Mouse (Mus musculus) intestine, postnatal 0 days (tissue): ENCODE data around the gene Ttll3. TPM values are rescaled to one million over a fixed set of nuclear protein-coding genes. Genes with fewer than 3 reads are reported as not detected.
A peak's percentile ranks its signal among the peaks of the same experiment; 100 is the strongest.

Source experiments
- ATAC-seq: fragments of 200-750 bp; cut with Nextera tagmentation; 2 replicates; pipeline ENCODE4 v1.8.0; 2017; ENCODE audit warnings: mild to moderate bottlenecking, moderate TSS enrichment, moderate library complexity
- H3K27ac ChIP-seq: fragments of 300-500 bp; sonication (generic); 2 replicates; pipeline ENCODE4 v1.5.1; 2014; ENCODE audit warnings: mild to moderate bottlenecking, low read depth, low read length, moderate library complexity
- H3K27me3 ChIP-seq: fragments of 300-500 bp; sonication (generic); replicated peaks from 2 replicates; pipeline ENCODE4 v1.6.1; 2014; ENCODE audit warnings: low read length, mixed read lengths; ENCODE audit not compliant: control insufficient read depth, insufficient read depth
- H3K36me3 ChIP-seq: fragments of 300-500 bp; sonication (generic); 2 replicates; pipeline ENCODE4 v1.6.1; 2014; ENCODE audit warnings: mild to moderate bottlenecking, moderate library complexity; ENCODE audit not compliant: control insufficient read depth, insufficient read depth
- H3K4me1 ChIP-seq: fragments of 300-500 bp; sonication (generic); replicated peaks from 2 replicates; pipeline ENCODE4 v1.6.1; 2014; ENCODE audit warnings: antibody characterized with exemption, low read length, mixed read lengths; ENCODE audit not compliant: control insufficient read depth, insufficient read depth
- H3K4me2 ChIP-seq: fragments of 300-500 bp; sonication (generic); replicated peaks from 2 replicates; pipeline ENCODE4 v1.6.1; 2014; ENCODE audit warnings: low read depth, mild to moderate bottlenecking, moderate library complexity
- H3K4me3 ChIP-seq: fragments of 300-500 bp; sonication (generic); 2 replicates; pipeline ENCODE4 v1.5.1; 2014; ENCODE audit warnings: low read depth, low read length
- H3K9ac ChIP-seq: fragments of 300-500 bp; sonication (generic); 2 replicates; pipeline ENCODE4 v1.6.1; 2014; ENCODE audit warnings: mild to moderate bottlenecking, low read depth, low read length
- H3K9me3 ChIP-seq: fragments of 300-500 bp; sonication (generic); 2 replicates; pipeline ENCODE4 v1.6.1; 2016; ENCODE audit warnings: mixed run types; ENCODE audit not compliant: control insufficient read depth
- CTCF ChIP-seq: sonication (generic); IDR thresholded peaks from 2 replicates; pipeline ENCODE4 v1.5.1; 2016; ENCODE audit warnings: low read depth, mild to moderate bottlenecking, control low read depth, antibody characterized with exemption, moderate library complexity
- WGBS: fragments of 180-500 bp; shearing (Covaris S2); extraction: QIAGEN DNeasy Blood & Tissue Kit; methylation state at CpG from one replicate; pipeline ENCODE4 v1.1.7; 2014; 5-methylcytosine and 5-hydroxymethylcytosine counted together
- polyA plus RNA-seq: library from polyadenylated mRNA; unstranded; fragments of >200 nt; fragmentation: Nextera tagmentation; extraction: Ambion mirVana; gene quantifications from 2 replicates; pipeline ENCODE4 v1.2.1, GENCODE M21; 2015

Ttll3 gene
- polyA plus RNA-seq, 1 experiment from 2014 or later: 1.4 TPM

DNA sequence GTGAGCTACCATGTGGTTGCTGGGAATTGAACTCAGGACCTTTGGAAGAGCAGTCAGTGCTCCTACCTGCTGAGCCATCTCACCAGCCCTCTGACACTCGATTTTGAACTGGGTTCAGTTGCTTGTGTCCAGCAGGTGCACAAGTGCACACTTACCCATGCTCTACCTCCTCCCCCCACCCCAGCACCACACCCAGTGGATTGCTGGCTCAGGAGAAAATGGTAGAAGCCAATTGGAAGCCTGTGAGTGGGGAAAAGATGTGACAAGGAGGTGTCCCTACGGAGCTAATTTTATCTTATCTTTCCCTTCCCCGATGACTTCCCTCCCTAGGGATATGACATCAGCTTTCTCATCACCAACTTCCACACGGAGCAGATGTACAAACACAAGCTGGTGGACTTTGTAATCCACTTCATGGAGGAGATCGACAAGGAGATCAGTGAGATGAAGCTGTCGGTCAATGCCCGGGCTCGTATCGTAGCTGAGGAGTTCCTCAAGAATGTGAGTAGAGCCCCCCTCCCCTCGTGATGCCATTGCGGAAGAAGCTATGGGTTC lies 3.8 kb upstream of the Ttll3 start:
- ATAC-seq: peak; percentile 54
- Histone ChIP-seq H3K36me3 (peaks cover 96% of the 10 kb centered on the region), H3K9ac (no peak overlapping the region), H3K27me3 (no peaks in the 10 kb centered on the region), H3K4me1 (0 out of 2 replicates have a peak, but pooled peaks cover 3% of the 10 kb centered on the region), H3K4me3 (no peak overlapping the region), H3K4me2 (no peak overlapping the region), H3K27ac (peak overlapping the region; percentile 52), H3K9me3 (no peaks in the 10 kb centered on the region)
- TF ChIP-seq CTCF: no peak; the same call in 1 of the 2 replicates
- 39% methylated on average over 11 of the region's 11 CpGs for WGBS

DNA sequence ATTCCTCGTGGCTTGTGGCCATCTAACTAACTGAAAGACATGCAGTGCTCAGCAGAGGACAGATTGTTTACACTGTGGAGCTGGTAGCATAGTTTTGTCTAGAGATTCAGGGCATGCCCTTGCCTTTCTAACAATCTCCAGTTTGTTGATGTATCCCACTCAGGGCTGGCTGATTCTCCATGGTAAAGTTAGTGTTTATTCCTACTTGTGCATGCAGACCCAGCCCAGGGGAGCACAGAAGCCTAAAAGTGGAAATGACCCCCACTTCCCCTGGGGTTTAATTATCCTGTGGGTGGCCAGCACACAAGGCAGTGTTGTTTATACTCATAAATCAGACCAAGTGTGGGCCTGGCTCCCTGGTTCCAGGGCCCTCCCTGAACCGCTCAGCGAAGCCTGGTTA lies 3.0 kb upstream of the Ttll3 start:
- ATAC-seq: no peak
- peak overlapping the region; percentile 52 for H3K27ac ChIP-seq

GRCm38 (mm10) chr6:113390715-113391114 lies 1.7 kb downstream of the Ttll3 start:
- no peak for ATAC-seq
- Histone ChIP-seq H3K27ac (no peak overlapping the region), H3K9ac (no peak overlapping the region), H3K4me3 (no peak overlapping the region), H3K36me3 (peaks cover 55% of the 10 kb centered on the region), H3K9me3 (no peaks in the 10 kb centered on the region), H3K4me2 (no peak overlapping the region), H3K4me1 (peaks cover 6% of the 10 kb centered on the region; the same call in 1 of the 2 replicates), H3K27me3 (no peaks in the 10 kb centered on the region)
- 68% methylated on average over 3 of the region's 3 CpGs for WGBS
- no peak for TF ChIP-seq CTCF

More for the DNA sequence above, 3.0 kb upstream of the Ttll3 start:
- Histone ChIP-seq H3K36me3 (peaks cover 92% of the 10 kb centered on the region), H3K4me1 (0 out of 2 replicates have a peak, but pooled peaks cover 5% of the 10 kb centered on the region), H3K9ac (no peak overlapping the region), H3K9me3 (no peaks in the 10 kb centered on the region), H3K4me2 (no peak overlapping the region), H3K4me3 (no peak overlapping the region), H3K27me3 (no peaks in the 10 kb centered on the region)
- no peak for TF ChIP-seq CTCF
- WGBS: 51% methylated on average over 3 of the region's 3 CpGs

- 26% methylated on average over 10 of the region's 10 CpGs for WGBS
- peaks cover 6% of the 10 kb centered on the region; the same call in 1 of the 2 replicates for H3K4me1 ChIP-seq
- no peak for TF ChIP-seq CTCF
- peak overlapping the region; percentile 46 for H3K9ac ChIP-seq
- peak overlapping the region; percentile 5; the same call in 1 of the 2 replicates for H3K27ac ChIP-seq
- H3K36me3 ChIP-seq: peaks cover 44% of the 10 kb centered on the region
- peak overlapping the region; percentile 39 for H3K4me3 ChIP-seq
- no peak for ATAC-seq
- H3K4me2 ChIP-seq: peak overlapping the region; percentile 73
- no peaks in the 10 kb centered on the region for H3K9me3 ChIP-seq
- no peaks in the 10 kb centered on the region for H3K27me3 ChIP-seq
Observed at GRCm38 (mm10) chr6:113392015-113392386, 2.9 kb downstream of the Ttll3 start.

DNA sequence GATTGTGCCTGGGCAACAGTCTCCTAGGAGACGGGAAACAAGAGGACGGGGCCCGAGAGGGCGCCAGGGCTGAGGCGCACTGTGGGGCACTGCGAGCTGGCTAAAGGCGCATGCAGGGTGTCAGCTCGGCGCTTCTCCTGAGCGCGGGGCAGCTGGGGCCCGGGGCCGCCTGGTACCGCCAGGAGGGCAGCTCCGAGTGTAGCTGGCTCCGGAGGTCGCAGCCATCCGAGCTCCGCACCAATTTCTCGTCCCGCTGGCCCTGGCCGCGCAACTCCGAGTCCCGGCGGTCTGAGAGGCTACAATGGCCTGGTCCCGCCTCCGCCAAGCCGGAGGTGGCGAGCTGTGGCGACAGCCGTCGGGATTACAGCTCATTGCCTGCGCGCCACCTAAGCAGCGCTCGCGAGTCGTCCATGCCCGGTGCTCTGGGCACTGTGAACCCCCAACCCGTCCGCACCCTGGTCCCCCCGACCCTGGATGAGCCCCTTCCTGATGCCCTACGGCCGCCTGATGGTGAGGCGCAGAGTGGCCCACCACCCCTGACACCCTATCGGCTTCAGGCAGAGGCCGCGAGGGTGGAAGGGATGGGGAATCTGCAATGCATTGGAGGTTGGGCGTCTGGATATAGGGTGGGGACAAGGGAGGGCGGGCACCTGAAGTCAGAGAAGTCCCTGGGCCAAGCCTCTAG lies 3.5 kb downstream of the Ttll3 start:
- no peaks in the 10 kb centered on the region for H3K27me3 ChIP-seq
- 5% methylated on average over 51 of the region's 51 CpGs for WGBS
- peak overlapping the region; percentile 73 for H3K4me2 ChIP-seq
- H3K4me3 ChIP-seq: peak overlapping the region; percentile 39
- peak; percentile 64 for ATAC-seq
- peak overlapping the region; percentile 46 for H3K9ac ChIP-seq
- H3K4me1 ChIP-seq: peaks cover 6% of the 10 kb centered on the region; the same call in 1 of the 2 replicates
- no peaks in the 10 kb centered on the region for H3K9me3 ChIP-seq
- TF ChIP-seq CTCF: no peak
- peak overlapping the region; percentile 5; the same call in 1 of the 2 replicates for H3K27ac ChIP-seq
- H3K36me3 ChIP-seq: peaks cover 39% of the 10 kb centered on the region

GRCm38 (mm10) chr6:113393951-113394350 lies 4.9 kb downstream of the Ttll3 start:
- no peak for TF ChIP-seq CTCF
- Histone ChIP-seq H3K4me3 (no peak overlapping the region), H3K36me3 (peaks cover 25% of the 10 kb centered on the region), H3K27me3 (no peaks in the 10 kb centered on the region), H3K4me1 (peaks cover 6% of the 10 kb centered on the region; the same call in 1 of the 2 replicates), H3K9me3 (no peaks in the 10 kb centered on the region), H3K27ac (no peak overlapping the region), H3K9ac (no peak overlapping the region), H3K4me2 (no peak overlapping the region)
- no peak for ATAC-seq
- WGBS: 79% methylated on average over 6 of the region's 6 CpGs
